Mouse (Mus musculus): ENCODE data around the gene Snw1.

Snw1 gene

GRCm38 (mm10) chr12:87421708-87422507 lies 50.2 kb downstream of the Snw1 start:
- DNase-seq: no peak

DNA sequence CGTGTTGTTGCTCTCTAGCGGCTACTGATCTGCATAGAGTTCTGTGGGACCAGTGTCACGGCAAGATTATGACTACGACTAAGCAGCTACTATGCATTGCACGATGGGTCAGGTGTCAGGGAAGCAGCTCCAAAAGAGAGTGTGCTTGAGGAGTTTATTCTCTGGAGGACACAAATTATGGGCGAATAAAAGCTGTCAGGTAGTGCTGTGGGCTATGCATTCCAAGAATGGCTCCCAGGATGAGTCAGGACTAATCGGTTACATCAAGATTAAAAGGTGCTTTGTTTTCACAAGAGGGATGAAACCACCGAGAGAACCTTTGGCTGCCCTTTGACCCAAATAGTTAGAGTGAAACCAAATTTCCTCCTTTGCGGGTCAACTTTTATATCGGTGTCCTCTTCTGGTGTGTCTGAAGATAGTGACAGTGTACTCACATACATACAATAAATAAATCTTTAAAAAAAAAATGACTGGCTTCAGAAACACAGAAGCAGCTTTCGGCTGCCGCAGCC lies 52.0 kb downstream of the Snw1 start:
- DNase-seq: no peak

- DNase-seq: no peak
Measured at GRCm38 (mm10) chr12:87418921-87419320, 53.2 kb downstream of the Snw1 start.

GRCm38 (mm10) chr12:87416690-87417089 lies 55.4 kb downstream of the Snw1 start:
- peak; percentile 45 for DNase-seq

DNA sequence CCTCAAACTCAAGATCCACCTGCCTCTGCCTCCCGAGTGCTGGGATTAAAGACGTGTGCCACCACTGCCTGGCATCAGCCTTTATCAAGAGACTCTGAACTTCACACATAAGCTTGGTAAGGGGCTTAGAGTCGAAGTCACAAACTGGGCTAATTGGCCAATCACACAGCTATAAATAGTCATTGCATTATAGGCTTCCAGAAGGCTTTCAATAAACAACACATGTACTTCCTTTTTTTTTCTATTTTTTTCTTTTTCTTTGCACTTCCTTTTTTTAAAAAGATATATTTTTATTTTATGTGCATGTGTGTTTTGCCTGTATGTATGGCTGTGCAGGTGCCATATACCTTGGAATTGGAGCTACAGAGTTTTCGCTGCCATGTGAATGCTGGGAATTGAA lies 56.7 kb downstream of the Snw1 start:
- no peak for DNase-seq

- peak; percentile 43 to 53 for DNase-seq
Measured at GRCm38 (mm10) chr12:87413179-87413790, 58.8 kb downstream of the Snw1 start.

GRCm38 (mm10) chr12:87410999-87411398 lies 61.1 kb downstream of the Snw1 start:
- no peak for DNase-seq

DNA sequence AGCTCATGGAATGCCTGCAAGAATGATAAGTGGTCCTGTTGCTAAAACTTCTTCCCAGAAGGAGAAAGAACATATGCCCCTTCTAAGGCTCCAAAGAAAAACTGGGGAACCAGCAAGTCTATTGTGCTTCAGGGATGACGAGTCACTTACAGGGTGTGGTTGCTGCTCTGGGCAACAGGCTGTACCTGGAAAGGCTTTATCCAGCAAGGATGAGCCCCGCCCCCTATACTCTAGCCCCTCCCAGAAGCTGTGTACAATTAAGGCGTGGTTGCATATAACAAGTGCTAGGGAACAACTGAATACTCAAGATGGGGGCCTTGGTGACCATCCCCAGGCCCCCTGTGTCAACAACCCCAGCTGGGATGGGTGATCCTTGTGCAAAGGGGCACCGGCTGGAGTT lies 63.0 kb downstream of the Snw1 start:
- DNase-seq: no peak

DNA sequence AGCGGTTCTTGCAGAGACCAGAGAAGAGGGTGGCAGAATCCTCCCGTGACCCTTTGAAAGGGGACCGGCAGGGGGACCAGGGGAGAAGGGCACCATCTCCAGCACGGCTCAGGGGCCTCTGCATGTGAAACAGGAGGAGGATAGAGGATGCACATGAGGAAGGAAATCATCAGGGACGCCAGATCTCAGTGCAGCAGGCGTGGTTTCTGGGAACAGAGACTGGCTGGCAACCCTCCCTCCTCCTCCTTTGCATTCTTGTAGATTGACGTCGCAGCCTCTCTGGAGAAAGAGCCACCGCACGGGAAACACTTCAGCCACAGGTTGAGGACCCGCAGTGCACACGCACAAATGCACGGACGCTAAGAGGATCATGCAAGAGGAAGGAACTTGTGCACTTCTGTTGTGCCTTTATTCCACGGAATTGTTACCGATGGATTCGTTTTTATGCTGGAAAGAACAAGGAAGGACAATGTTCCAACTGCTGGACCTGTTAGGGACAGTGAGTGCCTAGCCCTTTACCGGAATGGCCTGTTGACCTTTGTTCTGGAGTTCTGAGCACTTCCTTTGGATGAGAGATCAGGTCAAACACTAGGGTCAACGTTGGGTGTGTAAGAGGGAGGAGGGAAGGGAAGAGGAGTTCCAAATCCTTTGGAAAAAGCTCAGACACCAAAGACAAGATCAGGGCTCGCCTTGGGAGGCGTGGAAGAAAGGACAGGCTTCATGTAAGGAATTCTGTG lies 64.0 kb downstream of the Snw1 start:
- no peak for DNase-seq

GRCm38 (mm10) chr12:87405721-87406120 lies 66.4 kb downstream of the Snw1 start:
- DNase-seq: no peak

DNA sequence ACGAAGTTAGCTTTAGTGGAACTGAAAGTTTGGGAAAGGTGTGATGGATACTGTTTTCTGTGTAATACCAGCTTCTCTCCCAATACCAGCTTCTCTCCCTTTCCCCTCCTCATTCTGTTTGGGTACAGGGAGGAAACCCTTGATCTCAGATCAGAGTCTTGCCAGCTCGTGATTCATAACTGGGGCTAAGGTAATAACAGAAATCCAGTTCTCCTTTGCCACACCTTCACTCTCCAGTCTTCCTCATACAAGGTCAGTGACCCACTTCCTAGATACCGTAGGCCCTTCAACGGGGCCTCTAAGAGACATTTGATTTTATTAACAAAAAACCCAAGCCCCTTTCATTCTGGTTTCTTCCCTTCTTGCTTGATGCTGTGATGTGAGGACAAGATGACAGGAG lies 66.9 kb downstream of the Snw1 start:
- DNase-seq: no peak

- DNase-seq: no peak
Measured at GRCm38 (mm10) chr12:87401883-87402282, 70.2 kb downstream of the Snw1 start.

GRCm38 (mm10) chr12:87399119-87399819 lies 72.8 kb downstream of the Snw1 start:
- DNase-seq: no peak

All from thymus, postnatal 36 days (tissue).